Mouse (Mus musculus): ENCODE results near the gene Sec24d. TPM values are rescaled to one million over a fixed set of nuclear protein-coding genes. Genes with fewer than 3 reads are reported as not detected.

Gene Sec24d
- polyA plus RNA-seq, 1 experiment from 2014 or later = 34.9 TPM

GRCm38 (mm10) chr3:123411821-123412578, 144.7 kb downstream of the Sec24d start:
- no peaks in the 10 kb centered on the region for H3K9me3 ChIP-seq (ENCODE audit: low read length)
- H3K4me1 ChIP-seq (ENCODE audit: insufficient read depth, low read depth, low read length) = no peaks in the 10 kb centered on the region
- H3K4me2 ChIP-seq (replicated peaks; ENCODE audit: low read depth, low read length) = no peak overlapping the region
- H3K4me3 ChIP-seq (ENCODE audit: low read depth, low read length) = no peak overlapping the region
- H3K27me3 ChIP-seq (replicated peaks; ENCODE audit: insufficient read depth, low read length) = no peaks in the 10 kb centered on the region
- no peak for TF ChIP-seq EP300 (IDR thresholded peaks at IDR 0.05)
- 75% methylated on average over 6 of the region's 6 CpGs for WGBS
- no peak overlapping the region for H3K27ac ChIP-seq (ENCODE audit: low read length)
- ATAC-seq (no peak), DNase-seq (ENCODE audit: low spot score) (no peak)
- no peak overlapping the region for H3K9ac ChIP-seq (replicated peaks; ENCODE audit: low read depth)
- no peaks in the 10 kb centered on the region for H3K36me3 ChIP-seq (ENCODE audit: insufficient read depth, low read length)

GRCm38 (mm10) chr3:123413173-123413572, 145.9 kb downstream of the Sec24d start:
- Histone ChIP-seq H3K4me1 (ENCODE audit: insufficient read depth, low read depth, low read length) (no peaks in the 10 kb centered on the region), H3K27ac (ENCODE audit: low read length) (no peak overlapping the region), H3K9ac (replicated peaks; ENCODE audit: low read depth) (no peak overlapping the region), H3K4me3 (ENCODE audit: low read depth, low read length) (no peak overlapping the region), H3K27me3 (replicated peaks; ENCODE audit: insufficient read depth, low read length) (no peaks in the 10 kb centered on the region), H3K36me3 (ENCODE audit: insufficient read depth, low read length) (no peaks in the 10 kb centered on the region), H3K4me2 (replicated peaks; ENCODE audit: low read depth, low read length) (no peak overlapping the region), H3K9me3 (ENCODE audit: low read length) (no peaks in the 10 kb centered on the region)
- ATAC-seq = no peak
- WGBS = 79% methylated on average over 5 of the region's 5 CpGs
- no peak for TF ChIP-seq CTCF (IDR thresholded peaks at IDR 0.05)
- no peak for TF ChIP-seq EP300 (IDR thresholded peaks at IDR 0.05)
- DNase-seq (ENCODE audit: low spot score) = no peak

Other genes starting within 250 kb of the Sec24d start
- 3.7 and 5.5 TPM in 2 replicates for gene Myoz2, start 232.4 kb upstream of the Sec24d start, polyA plus RNA-seq (2015; fragmentation: Nextera tagmentation; extraction: Ambion mirVana)
- 2.2 and 2.4 TPM in 2 replicates for gene Synpo2, start 31.3 kb upstream of the Sec24d start, polyA plus RNA-seq (2015; fragmentation: Nextera tagmentation; extraction: Ambion mirVana)
- 11.5 and 12.4 TPM in 2 replicates for gene Mettl14, start 118.7 kb downstream of the Sec24d start, polyA plus RNA-seq (2015; fragmentation: Nextera tagmentation; extraction: Ambion mirVana)
- 22.3 and 23.8 TPM in 2 replicates for gene Prss12, start 179.5 kb downstream of the Sec24d start, polyA plus RNA-seq (2015; fragmentation: Nextera tagmentation; extraction: Ambion mirVana)

Data from lung, postnatal 0 days (tissue).